Mouse (Mus musculus) testis, adult 2 months (tissue): ENCODE data around the gene Atp6v1fnb.

Experiments used
- CTCF ChIP-seq: fragments of 200-500 bp; IDR thresholded peaks from 2 replicates; pipeline ENCODE4 v1.5.1; 2012; ENCODE audit warnings: low read depth, mild to moderate bottlenecking, inconsistent platforms, low read length, moderate library complexity; ENCODE audit not compliant: control insufficient read depth, insufficient read depth, insufficient replicate concordance
- POLR2A ChIP-seq: fragments of 200-500 bp; IDR thresholded peaks from 2 replicates; pipeline ENCODE4 v1.6.1; 2012; ENCODE audit warnings: low read depth, mild to moderate bottlenecking, inconsistent platforms, low read length, moderate library complexity; ENCODE audit not compliant: control insufficient read depth

GRCm38 (mm10) chr6:29432676-29433037 is 38.6 kb upstream of the Atp6v1fnb start:
- TF ChIP-seq CTCF (no peak), POLR2A (no peak)
